ENCODE assay signal across 8 mouse cellular contexts in the genomic region with DNA sequence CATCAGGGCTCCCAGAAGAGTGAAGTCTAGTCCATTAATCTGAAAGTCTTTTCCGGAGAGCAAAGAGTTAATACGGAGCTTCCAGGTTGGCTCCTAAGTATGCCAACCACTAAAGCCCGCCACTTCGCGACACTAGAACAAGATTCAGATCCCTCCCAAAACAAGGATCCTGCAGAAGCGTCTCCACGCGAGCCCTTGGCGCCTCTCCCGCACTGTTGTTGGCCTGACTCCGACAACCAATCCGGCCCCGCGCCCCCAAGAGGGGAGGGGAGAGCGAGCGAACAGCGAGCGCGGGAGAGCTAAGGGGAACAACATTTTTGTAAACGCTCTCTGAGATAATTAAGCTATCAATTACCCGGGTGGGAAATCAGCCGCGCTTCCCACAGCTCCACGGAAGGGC. TPM values are rescaled to one million over a fixed set of nuclear protein-coding genes. Genes with fewer than 3 reads are reported as not detected.
DNase-seq lines count a peak whose midpoint lies in the region; ATAC-seq and TF ChIP-seq lines count a peak whose summit lies in the region.

No protein-coding gene starts in this region.

- peaks cover 36% of the 10 kb centered on the region for H3K27me3 ChIP-seq in embryonic facial prominence, embryonic 12.5 days
- H3K27me3 ChIP-seq in hindbrain, embryonic 11.5 days (ENCODE audit: control insufficient read depth, insufficient read depth, low read length) = peaks cover 4% of the 10 kb centered on the region
- H3K27me3 ChIP-seq in limb, embryonic 11.5 days (ENCODE audit: control insufficient read depth, insufficient read depth, low read length) = peaks cover 15% of the 10 kb centered on the region
- H3K27me3 ChIP-seq in midbrain, postnatal 0 days (ENCODE audit: insufficient read depth, low read length) = no peaks in the 10 kb centered on the region

- no peak for ATAC-seq in embryonic facial prominence, embryonic 12.5 days (ENCODE audit: insufficient number of reproducible peaks, insufficient read depth, low FRiP score, low TSS enrichment)
- ATAC-seq in hindbrain, embryonic 11.5 days (ENCODE audit: low FRiP score) = no peak
- ATAC-seq in limb, embryonic 11.5 days (ENCODE audit: insufficient number of reproducible peaks, low FRiP score, low TSS enrichment, low read depth) = no peak
- ATAC-seq in midbrain, postnatal 0 days (ENCODE audit: low FRiP score) = no peak

- under 1% methylated on average over 24 of the region's 24 CpGs for WGBS in embryonic facial prominence, embryonic 12.5 days
- WGBS in hindbrain, embryonic 11.5 days = under 1% methylated on average over 24 of the region's 24 CpGs
- 0% methylated on average over 24 of the region's 24 CpGs for WGBS in limb, embryonic 11.5 days
- WGBS in midbrain, postnatal 0 days = under 1% methylated on average over 24 of the region's 24 CpGs

- no peaks in the 10 kb centered on the region for H3K36me3 ChIP-seq in embryonic facial prominence, embryonic 12.5 days
- H3K36me3 ChIP-seq in hindbrain, embryonic 11.5 days (ENCODE audit: control insufficient read depth, insufficient read depth, low read length) = no peaks in the 10 kb centered on the region
- no peaks in the 10 kb centered on the region for H3K36me3 ChIP-seq in limb, embryonic 11.5 days (ENCODE audit: control insufficient read depth, insufficient read depth, low read length)
- H3K36me3 ChIP-seq in midbrain, postnatal 0 days (ENCODE audit: insufficient read depth, low read length) = no peaks in the 10 kb centered on the region

- H3K4me2 ChIP-seq in embryonic facial prominence, embryonic 12.5 days (replicated peaks) = peak overlapping the region; percentile 98
- peak overlapping the region; percentile 96 for H3K4me2 ChIP-seq in hindbrain, embryonic 11.5 days (replicated peaks; ENCODE audit: low read depth, low read length)
- H3K4me2 ChIP-seq in limb, embryonic 11.5 days (ENCODE audit: low read depth, severe bottlenecking) = peak overlapping the region; percentile 97
- peak overlapping the region; percentile 81 for H3K4me2 ChIP-seq in midbrain, postnatal 0 days (ENCODE audit: low read depth, low read length, poor library complexity, severe bottlenecking)

- no peak overlapping the region for H3K9ac ChIP-seq in embryonic facial prominence, embryonic 12.5 days
- H3K9ac ChIP-seq in hindbrain, embryonic 11.5 days (ENCODE audit: low read depth, low read length) = no peak overlapping the region
- H3K9ac ChIP-seq in limb, embryonic 11.5 days (ENCODE audit: low read length) = no peak overlapping the region
- H3K9ac ChIP-seq in midbrain, postnatal 0 days (replicated peaks; ENCODE audit: low read length, poor library complexity, severe bottlenecking) = peak overlapping the region; percentile 42; the same call in 1 of the 2 replicates

- no peaks in the 10 kb centered on the region for H3K9me3 ChIP-seq in embryonic facial prominence, embryonic 12.5 days
- no peaks in the 10 kb centered on the region for H3K9me3 ChIP-seq in hindbrain, embryonic 11.5 days (ENCODE audit: control insufficient read depth, low read length)
- no peaks in the 10 kb centered on the region for H3K9me3 ChIP-seq in limb, embryonic 11.5 days (ENCODE audit: control insufficient read depth, low read length)
- no peaks in the 10 kb centered on the region for H3K9me3 ChIP-seq in midbrain, postnatal 0 days (ENCODE audit: low read length)

- peaks cover 6% of the 10 kb centered on the region; the same call in 1 of the 2 replicates for H3K4me1 ChIP-seq in embryonic facial prominence, embryonic 12.5 days
- no peaks in the 10 kb centered on the region for H3K4me1 ChIP-seq in hindbrain, embryonic 11.5 days (replicated peaks; ENCODE audit: control insufficient read depth, insufficient read depth, low read length)
- peaks cover 4% of the 10 kb centered on the region; the same call in 1 of the 2 replicates for H3K4me1 ChIP-seq in limb, embryonic 11.5 days (ENCODE audit: control insufficient read depth, insufficient read depth, low read length)
- peaks cover 5% of the 10 kb centered on the region; the same call in 1 of the 2 replicates for H3K4me1 ChIP-seq in midbrain, postnatal 0 days (ENCODE audit: insufficient read depth, low read length)

- DNase-seq in testis, postnatal 10 days (ENCODE audit: low spot score) = peak; percentile 45
- no peak for DNase-seq in testis, postnatal 14 days (ENCODE audit: low spot score)
- peak; percentile 67 for DNase-seq in hindbrain, embryonic 11.5 days (ENCODE audit: low spot score)
- DNase-seq in limb, embryonic 11.5 days (ENCODE audit: low spot score) = peak; percentile 68
- DNase-seq in midbrain, postnatal 0 days (ENCODE audit: low spot score) = peak; percentile 79
- no peak for DNase-seq in spleen, adult 18-20 months
- DNase-seq in urinary bladder, adult 2 months (ENCODE audit: low spot score) = no peak

- no peak overlapping the region for H3K27ac ChIP-seq in embryonic facial prominence, embryonic 12.5 days
- no peak overlapping the region for H3K27ac ChIP-seq in hindbrain, embryonic 11.5 days (ENCODE audit: low read depth, low read length)
- no peak overlapping the region for H3K27ac ChIP-seq in limb, embryonic 11.5 days (replicated peaks; ENCODE audit: low read depth, low read length)
- no peak overlapping the region for H3K27ac ChIP-seq in midbrain, postnatal 0 days (ENCODE audit: low read depth, low read length)

- H3K4me3 ChIP-seq in embryonic facial prominence, embryonic 12.5 days = peak overlapping the region; percentile 74
- H3K4me3 ChIP-seq in hindbrain, embryonic 11.5 days (ENCODE audit: low read depth, low read length) = peak overlapping the region; percentile 81
- H3K4me3 ChIP-seq in limb, embryonic 11.5 days (ENCODE audit: low read depth, low read length) = peak overlapping the region; percentile 54
- H3K4me3 ChIP-seq in midbrain, postnatal 0 days (ENCODE audit: low read depth, low read length) = peak overlapping the region; percentile 89

- TF ChIP-seq CTCF in midbrain, postnatal 0 days (IDR thresholded peaks at IDR 0.05) = no peak

RNA-seq across cellular contexts. Expression of a gene that starts 1.8 kb away (rescaled TPM):
- polyA plus RNA-seq in embryonic facial prominence, embryonic 12.5 days (2016; fragmentation: Nextera tagmentation; extraction: Ambion mirVana) = 1.6 and 2.0 TPM in 2 replicates
- 0.68 and 1.2 TPM in 2 replicates for polyA plus RNA-seq in hindbrain, embryonic 11.5 days (2014; fragmentation: Nextera tagmentation; extraction: Ambion mirVana)
- polyA plus RNA-seq in limb, embryonic 11.5 days (2014; fragmentation: Nextera tagmentation; extraction: Ambion mirVana) = 0.47 and 0.50 TPM in 2 replicates
- total RNA-seq in midbrain, postnatal 0 days (2014; rRNA removed) = 34.9 and 40.8 TPM in 2 replicates
- 1.4 and 2.5 TPM in 2 replicates for polyA plus RNA-seq in midbrain, postnatal 0 days (2015; fragmentation: Nextera tagmentation; extraction: Ambion mirVana)
- polyA plus RNA-seq in urinary bladder, adult 2 months (2012; rRNA removed) = 2.1 and 3.1 TPM in 2 replicates

Comparison
In these comparisons a context has a peak if more than half of its experiments do, and no peak if none do; other contexts are left out.
1. DNase-seq: peak in testis, postnatal 10 days (single experiment), hindbrain, embryonic 11.5 days (single experiment), limb, embryonic 11.5 days (single experiment) and midbrain, postnatal 0 days (single experiment); none in testis, postnatal 14 days (single experiment), spleen, adult 18-20 months (0 of 2) and urinary bladder, adult 2 months (single experiment).
2. Peak in every context shown above with its lines, with median percentiles within 50 percentile points of each other: H3K4me2 ChIP-seq and H3K4me3 ChIP-seq.